Mouse (Mus musculus) C2C12 (cell line): ENCODE data around the gene 3110082I17Rik.

Experiments used
- CEBPB ChIP-seq: IDR thresholded peaks from one replicate; pipeline ENCODE4 v1.6.1; 2011; ENCODE audit warnings: low read depth, mild to moderate bottlenecking, control low read depth, moderate library complexity
- CTCF ChIP-seq: IDR thresholded peaks from one replicate; pipeline ENCODE4 v1.5.1; 2011; ENCODE audit not compliant: control insufficient read depth, insufficient read depth, insufficient read length
- MAX ChIP-seq: IDR thresholded peaks from one replicate; pipeline ENCODE4 v1.6.1; 2011; ENCODE audit warnings: mild to moderate bottlenecking, control low read depth
- MYOG ChIP-seq: IDR thresholded peaks from one replicate; pipeline ENCODE4 v1.6.1; 2011; ENCODE audit not compliant: control insufficient read depth, insufficient read length; ENCODE audit errors: extremely low read depth
- USF1 ChIP-seq: IDR thresholded peaks from one replicate; pipeline ENCODE4 v1.6.1; 2011; ENCODE audit warnings: low read depth, mild to moderate bottlenecking, control low read depth, moderate library complexity

DNA sequence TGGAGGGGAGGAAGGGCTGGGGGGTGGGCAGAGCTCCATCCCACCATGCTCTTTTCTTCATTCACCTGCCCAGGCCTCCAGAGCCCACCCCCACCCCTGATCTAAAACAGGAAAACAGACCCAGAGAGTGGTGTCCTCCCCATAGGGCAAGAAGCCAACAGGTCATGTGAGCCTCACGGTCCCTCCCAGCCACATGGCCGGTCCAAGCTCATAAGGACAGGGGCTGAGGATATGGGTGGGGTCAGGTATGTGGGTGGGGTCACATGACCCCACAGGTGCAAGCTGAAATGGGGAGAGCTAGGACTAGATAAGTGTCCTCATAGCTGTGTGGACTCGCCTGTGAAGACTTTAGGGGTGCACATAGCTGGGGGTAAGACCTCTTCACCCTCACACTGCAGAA is 121.9 kb downstream of the 3110082I17Rik start:
- no peak for TF ChIP-seq CTCF
- TF ChIP-seq USF1: no peak
- TF ChIP-seq MYOG: no peak
- TF ChIP-seq CEBPB: no peak
- no peak for TF ChIP-seq MAX
